Comparison of ENCODE assay signal across 7 mouse cellular contexts in the genomic region with DNA sequence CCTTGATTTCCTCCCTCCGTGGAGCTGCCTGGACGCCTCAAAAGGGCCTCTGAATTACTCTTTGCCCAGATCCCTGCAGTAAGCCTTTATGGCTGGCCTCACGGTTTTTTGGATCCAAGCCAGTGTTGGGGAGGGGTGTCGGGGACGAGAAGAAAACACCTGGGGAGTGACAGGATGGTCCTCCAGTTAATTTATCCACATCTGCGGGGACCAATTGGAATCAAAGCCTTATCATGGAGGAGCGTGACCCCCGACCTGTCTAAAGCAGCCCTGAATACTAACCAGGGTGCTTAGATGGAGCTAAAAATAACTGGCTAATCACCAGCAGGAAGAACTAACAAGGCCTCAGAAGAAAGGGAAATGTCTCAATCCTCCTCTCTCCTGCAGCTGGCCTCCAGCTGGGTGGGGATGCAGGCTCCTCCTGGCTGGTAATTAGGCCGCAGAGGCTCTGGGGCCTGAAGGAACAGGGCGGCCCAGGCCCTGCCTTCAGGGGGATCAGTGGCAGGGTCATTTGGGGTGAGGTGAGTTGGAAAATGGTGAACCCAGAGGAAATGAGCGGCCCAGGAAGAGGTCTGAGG.
DNase-seq lines count a peak whose midpoint lies in the region; ATAC-seq and TF ChIP-seq lines count a peak whose summit lies in the region.

No protein-coding gene starts in this region.

- H3K27ac ChIP-seq in heart, embryonic 11.5 days (ENCODE audit: low read depth, low read length), result peak overlapping the region; percentile 85
- H3K27ac ChIP-seq in midbrain, embryonic 16.5 days (ENCODE audit: low read length), result no peak overlapping the region

- no peak for TF ChIP-seq CTCF in Patski (IDR thresholded peaks at IDR 0.05)

- CTCF ChIA-PET in Patski (lab: Charles Lee), result interaction anchor here (1.1 to 1.5 kb wide), 2 partner anchors 28 to 94 kb away, joined by 3 to 4 read pairs; no protein-coding TSS in a partner anchor

- no peaks in the 10 kb centered on the region for H3K36me3 ChIP-seq in heart, embryonic 11.5 days (ENCODE audit: control insufficient read depth, insufficient read depth, low read length)
- no peaks in the 10 kb centered on the region for H3K36me3 ChIP-seq in midbrain, embryonic 16.5 days (ENCODE audit: control insufficient read depth, insufficient read depth, low read length)

- H3K9ac ChIP-seq in heart, embryonic 11.5 days (ENCODE audit: low read depth, low read length), result peak overlapping the region; percentile 34; the same call in 1 of the 2 replicates
- no peak overlapping the region; the same call in 1 of the 2 replicates for H3K9ac ChIP-seq in midbrain, embryonic 16.5 days (ENCODE audit: low read depth, low read length)

- ATAC-seq in Patski, result no peak
- ATAC-seq in heart, embryonic 11.5 days (replicated peaks; ENCODE audit: insufficient number of reproducible peaks, low FRiP score, low TSS enrichment), result 0 out of 2 replicates have a peak, but pooled peaks have one; percentile 28
- peak; percentile 41 for ATAC-seq in midbrain, embryonic 16.5 days

- POLR2A ChIA-PET in Patski (lab: Charles Lee), result interaction anchor here (0.6 kb wide), 1 partner anchor 88 kb away, joined by 3 read pairs; no protein-coding TSS in a partner anchor

- 5% methylated on average over 11 of the region's 11 CpGs for WGBS in heart, embryonic 11.5 days (ENCODE audit: insufficient replicate concordance)
- 7% methylated on average over 11 of the region's 11 CpGs for WGBS in midbrain, embryonic 16.5 days

- DNase-seq in Patski (ENCODE audit: low read depth, low spot score), result peak; percentile 28
- peak; percentile 52 for DNase-seq in embryo, embryonic 9.5 days (ENCODE audit: extremely low spot score)
- peak; percentile 43 for DNase-seq in kidney, postnatal 10 days
- no peak for DNase-seq in layer of hippocampus, postnatal 10 days (ENCODE audit: low spot score in 2 of 2)
- no peak for DNase-seq in spleen, adult 12 weeks (ENCODE audit: low spot score)

- H3K9me3 ChIP-seq in heart, embryonic 11.5 days (replicated peaks; ENCODE audit: control insufficient read depth, low read length), result no peaks in the 10 kb centered on the region
- H3K9me3 ChIP-seq in midbrain, embryonic 16.5 days (replicated peaks; ENCODE audit: control insufficient read depth, low read length, poor library complexity, severe bottlenecking), result no peaks in the 10 kb centered on the region

- H3K4me1 ChIP-seq in heart, embryonic 11.5 days (ENCODE audit: control insufficient read depth, insufficient read depth, low read length), result peaks cover 53% of the 10 kb centered on the region
- peaks cover 22% of the 10 kb centered on the region for H3K4me1 ChIP-seq in midbrain, embryonic 16.5 days (ENCODE audit: control insufficient read depth, insufficient read depth, low read length)

- H3K4me2 ChIP-seq in heart, embryonic 11.5 days, result peak overlapping the region; percentile 19
- no peak overlapping the region for H3K4me2 ChIP-seq in midbrain, embryonic 16.5 days (ENCODE audit: low read length)

- in situ Hi-C loops in Patski (cut with MboI; ENCODE audit: low pct_unique_long_range_greater_than_20kb), result no loop called here

- no peak overlapping the region for H3K4me3 ChIP-seq in heart, embryonic 11.5 days (ENCODE audit: low read depth, low read length)
- no peak overlapping the region for H3K4me3 ChIP-seq in midbrain, embryonic 16.5 days (ENCODE audit: low read depth, low read length)

- H3K27me3 ChIP-seq in Patski, result no peaks in the 10 kb centered on the region
- H3K27me3 ChIP-seq in heart, embryonic 11.5 days (ENCODE audit: control insufficient read depth, insufficient read depth, low read length), result no peaks in the 10 kb centered on the region
- no peaks in the 10 kb centered on the region for H3K27me3 ChIP-seq in midbrain, embryonic 16.5 days (ENCODE audit: control insufficient read depth, insufficient read depth, low read depth, low read length)

Comparison
In these comparisons a context has a peak if more than half of its experiments do, and no peak if none do; other contexts are left out.
1. DNase-seq: peak in Patski (single experiment), embryo, embryonic 9.5 days (single experiment) and kidney, postnatal 10 days (single experiment); none in layer of hippocampus, postnatal 10 days (0 of 2) and spleen, adult 12 weeks (single experiment).